Mouse (Mus musculus): ENCODE results near the gene Pnldc1.
"Not testable (repeated sequence)": the region's sequence is repeated elsewhere in the genome, so short reads cannot be mapped to it uniquely, and the experiment has no call there.

The Pnldc1 gene

GRCm38 (mm10) chr17:12906436-12906835, 3.6 kb downstream of the Pnldc1 start:
- no peak for DNase-seq (ENCODE audit: low spot score in 2 of 2)

GRCm38 (mm10) chr17:12905810-12906209, 4.2 kb downstream of the Pnldc1 start:
- DNase-seq (ENCODE audit: low spot score in 2 of 2), result no peak

- no peak for DNase-seq (ENCODE audit: low spot score in 2 of 2)
These were observed 5.7 kb downstream of the Pnldc1 start for GRCm38 (mm10) chr17:12904349-12904748.

GRCm38 (mm10) chr17:12903372-12904333, 6.4 kb downstream of the Pnldc1 start:
- no peak for DNase-seq (ENCODE audit: low spot score in 2 of 2)

GRCm38 (mm10) chr17:12902291-12902690, 7.7 kb downstream of the Pnldc1 start:
- no peak for DNase-seq (ENCODE audit: low spot score in 2 of 2)

- not testable (repeated sequence) for DNase-seq (ENCODE audit: low spot score in 2 of 2)
These were observed 11.4 kb downstream of the Pnldc1 start for GRCm38 (mm10) chr17:12898607-12899006.

GRCm38 (mm10) chr17:12897674-12898073, 12.4 kb downstream of the Pnldc1 start:
- no peak for DNase-seq (ENCODE audit: low spot score in 2 of 2)

- no peak for DNase-seq (ENCODE audit: low spot score in 2 of 2)
These were observed 18.0 kb downstream of the Pnldc1 start for GRCm38 (mm10) chr17:12892033-12892432.

- DNase-seq (ENCODE audit: low spot score in 2 of 2), result no peak
These were observed 19.0 kb downstream of the Pnldc1 start for GRCm38 (mm10) chr17:12891054-12891453.

- DNase-seq (ENCODE audit: low spot score in 2 of 2), result no peak
These were observed 22.8 kb downstream of the Pnldc1 start for GRCm38 (mm10) chr17:12887021-12887775.

GRCm38 (mm10) chr17:12886620-12887019, 23.4 kb downstream of the Pnldc1 start:
- DNase-seq (ENCODE audit: low spot score in 2 of 2), result no peak

- DNase-seq (ENCODE audit: low spot score in 2 of 2), result no peak
These were observed 28.8 kb downstream of the Pnldc1 start for GRCm38 (mm10) chr17:12881216-12881615.

- peak; percentile 51 to 68 for DNase-seq (ENCODE audit: low spot score in 2 of 2)
These were observed 29.9 kb downstream of the Pnldc1 start for GRCm38 (mm10) chr17:12880178-12880577.

GRCm38 (mm10) chr17:12875734-12876133, 34.3 kb downstream of the Pnldc1 start, which contains the start of gene Mrgprh:
Gene Mrgprh, plus strand, starts transcription at chr17:12876034.
- no peak for DNase-seq (ENCODE audit: low spot score in 2 of 2)

- no peak for DNase-seq (ENCODE audit: low spot score in 2 of 2)
These were observed 37.6 kb downstream of the Pnldc1 start for GRCm38 (mm10) chr17:12872275-12873028.

GRCm38 (mm10) chr17:12868640-12869039, 41.4 kb downstream of the Pnldc1 start:
- no peak for DNase-seq (ENCODE audit: low spot score in 2 of 2)

GRCm38 (mm10) chr17:12868043-12868442, 42.0 kb downstream of the Pnldc1 start, which contains the start of gene Mas1:
Gene Mas1, minus strand, starts transcription at chr17:12868143.
- DNase-seq (ENCODE audit: low spot score in 2 of 2), result no peak

GRCm38 (mm10) chr17:12866853-12867252, 43.2 kb downstream of the Pnldc1 start:
- DNase-seq (ENCODE audit: low spot score in 2 of 2), result no peak

- DNase-seq (ENCODE audit: low spot score in 2 of 2), result no peak
These were observed 44.6 kb downstream of the Pnldc1 start for GRCm38 (mm10) chr17:12865407-12865806.

GRCm38 (mm10) chr17:12864111-12864510, 45.9 kb downstream of the Pnldc1 start:
- no peak for DNase-seq (ENCODE audit: low spot score in 2 of 2)

- no peak for DNase-seq (ENCODE audit: low spot score in 2 of 2)
These were observed 51.0 kb downstream of the Pnldc1 start for GRCm38 (mm10) chr17:12859006-12859520.
